Mouse (Mus musculus) intestine, embryonic 15.5 days (tissue): Measurements from ENCODE around the gene Ankrd31. TPM values are rescaled to one million over a fixed set of nuclear protein-coding genes. Genes with fewer than 3 reads are reported as not detected.
"Not testable (repeated sequence)": the region's sequence is repeated elsewhere in the genome, so short reads cannot be mapped to it uniquely, and the experiment has no call there.

Experiments
- ATAC-seq: fragments of 200-750 bp; cut with Nextera tagmentation; 2 replicates; pipeline ENCODE4 v1.8.0; 2017; ENCODE audit warnings: moderate TSS enrichment, moderate library complexity
- H3K27ac ChIP-seq: fragments of 300-500 bp; sonication (generic); 2 replicates; pipeline ENCODE4 v1.5.1; 2015; ENCODE audit warnings: mild to moderate bottlenecking, inconsistent platforms
- H3K27me3 ChIP-seq: fragments of 300-500 bp; sonication (generic); replicated peaks from 2 replicates; pipeline ENCODE4 v1.6.1; 2015; ENCODE audit warnings: inconsistent platforms
- H3K36me3 ChIP-seq: fragments of 300-500 bp; sonication (generic); 2 replicates; pipeline ENCODE4 v1.6.1; 2015; ENCODE audit warnings: inconsistent platforms
- H3K4me1 ChIP-seq: fragments of 300-500 bp; sonication (generic); replicated peaks from 2 replicates; pipeline ENCODE4 v1.6.1; 2015; ENCODE audit warnings: inconsistent platforms
- H3K4me2 ChIP-seq: fragments of 300-500 bp; sonication (generic); replicated peaks from 2 replicates; pipeline ENCODE4 v1.6.1; 2015; ENCODE audit warnings: mild to moderate bottlenecking, inconsistent platforms
- H3K4me3 ChIP-seq: fragments of 300-500 bp; sonication (generic); replicated peaks from 2 replicates; pipeline ENCODE4 v1.5.1; 2015; ENCODE audit warnings: inconsistent platforms
- H3K9ac ChIP-seq: fragments of 300-500 bp; sonication (generic); 2 replicates; pipeline ENCODE4 v1.6.1; 2015; ENCODE audit warnings: inconsistent platforms
- H3K9me3 ChIP-seq: fragments of 300-500 bp; sonication (generic); 2 replicates; pipeline ENCODE4 v1.6.1; 2016; ENCODE audit warnings: inconsistent platforms
- WGBS: fragments of 180-500 bp; shearing (Covaris S2); methylation state at CpG from one replicate; pipeline ENCODE4 v1.1.7; 2015; 5-methylcytosine and 5-hydroxymethylcytosine counted together
- polyA plus RNA-seq: library from polyadenylated mRNA; unstranded; fragments of >200 nt; fragmentation: Nextera tagmentation; extraction: Ambion mirVana; gene quantifications from 2 replicates; pipeline ENCODE4 v1.2.1, GENCODE M21; 2015

Gene Ankrd31
- polyA plus RNA-seq, 1 experiment from 2014 or later, result not detected

DNA sequence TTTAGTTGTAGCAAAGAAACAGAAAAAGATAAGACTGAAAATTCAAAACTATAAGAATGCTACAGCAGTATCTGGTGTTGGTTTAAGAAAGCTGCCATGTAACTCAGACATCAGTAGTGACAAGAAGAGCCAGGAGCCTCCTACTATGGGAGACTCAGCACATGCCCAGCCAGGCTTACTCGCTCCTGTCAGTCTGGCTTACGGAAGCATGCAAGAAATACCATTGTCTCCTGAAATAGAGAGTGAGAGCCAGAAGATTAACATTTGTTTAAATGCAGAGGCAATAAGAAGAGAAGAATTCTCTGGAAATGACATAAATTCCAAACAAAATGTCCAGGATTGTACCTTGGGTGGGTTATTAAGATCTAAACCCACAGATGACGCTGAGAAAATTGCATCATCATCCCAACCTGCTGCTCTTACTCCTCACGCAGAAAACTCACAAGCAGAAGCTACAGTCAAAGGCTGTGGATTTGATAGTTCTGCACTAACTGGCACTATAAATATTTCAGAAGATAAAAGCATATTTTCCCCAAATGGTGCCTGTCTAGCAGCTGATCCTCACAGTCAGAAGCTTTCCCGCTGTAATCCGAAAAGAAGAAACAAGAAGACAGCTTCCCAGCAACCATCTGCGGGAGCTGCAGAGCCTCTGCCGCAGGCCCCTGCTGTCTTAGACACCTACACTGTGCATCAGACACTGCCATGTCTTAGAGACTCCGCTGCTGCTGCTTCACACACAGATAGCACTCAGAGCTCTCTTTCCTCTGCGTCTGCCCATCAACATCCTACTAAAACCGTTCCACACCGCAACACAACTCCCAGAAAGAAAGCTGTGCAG, 130.4 kb downstream of the Ankrd31 start:
- Histone ChIP-seq H3K4me2 (no peak overlapping the region), H3K36me3 (no peaks in the 10 kb centered on the region), H3K9me3 (no peaks in the 10 kb centered on the region), H3K9ac (no peak overlapping the region), H3K4me1 (no peaks in the 10 kb centered on the region), H3K4me3 (no peak overlapping the region), H3K27me3 (no peaks in the 10 kb centered on the region), H3K27ac (no peak overlapping the region)
- ATAC-seq, result no peak
- WGBS, result 70% methylated on average over 12 of the region's 12 CpGs

DNA sequence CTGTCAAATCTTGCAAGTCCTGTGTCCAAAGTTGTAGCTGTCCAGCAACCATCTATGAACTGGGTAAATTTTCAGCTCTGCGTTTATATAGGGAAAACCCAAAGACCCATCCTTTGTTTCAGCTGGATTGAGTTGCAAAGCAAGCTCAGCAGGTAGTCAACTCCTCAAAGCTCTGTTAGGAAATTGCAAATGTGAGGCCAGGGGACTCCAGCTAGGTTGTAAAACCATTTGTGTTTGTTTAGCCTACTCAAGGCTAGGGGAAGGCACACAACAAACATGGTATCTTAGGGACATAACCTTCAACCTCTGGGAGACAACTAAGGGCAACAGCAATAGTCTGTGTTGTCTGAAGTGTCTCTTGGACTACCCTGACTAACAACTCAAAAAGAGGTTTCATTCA, 136.5 kb downstream of the Ankrd31 start:
- Histone ChIP-seq H3K9ac (no peak overlapping the region), H3K9me3 (no peaks in the 10 kb centered on the region), H3K27me3 (no peaks in the 10 kb centered on the region), H3K4me3 (no peak overlapping the region), H3K27ac (no peak overlapping the region), H3K4me2 (no peak overlapping the region), H3K36me3 (no peaks in the 10 kb centered on the region), H3K4me1 (no peaks in the 10 kb centered on the region)
- ATAC-seq, result no peak
- WGBS, result 50% methylated on average over 1 of the region's 1 CpGs

DNA sequence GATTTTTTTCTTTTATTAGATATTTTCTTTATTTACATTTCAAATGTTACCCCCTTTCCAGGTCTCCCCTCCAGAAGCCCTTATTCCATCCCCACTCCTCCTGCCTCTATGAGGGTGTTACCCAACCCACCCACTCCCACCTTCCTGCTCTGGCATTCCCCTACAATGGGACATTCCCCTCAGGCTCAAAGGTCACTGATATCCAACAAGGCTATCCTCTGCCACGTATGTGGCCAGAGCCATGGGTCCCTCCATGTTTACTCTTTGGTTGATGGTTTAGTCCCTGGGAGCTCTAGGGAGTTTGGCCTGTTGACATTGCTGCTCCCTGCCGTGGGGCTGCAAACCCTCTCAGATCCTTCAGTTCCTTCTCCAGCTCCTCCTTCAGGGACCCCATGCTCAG, 141.9 kb downstream of the Ankrd31 start:
- Histone ChIP-seq H3K36me3 (no peaks in the 10 kb centered on the region), H3K27me3 (no peaks in the 10 kb centered on the region), H3K4me2 (no peak overlapping the region), H3K9me3 (no peaks in the 10 kb centered on the region), H3K4me1 (no peaks in the 10 kb centered on the region), H3K9ac (no peak overlapping the region), H3K4me3 (no peak overlapping the region), H3K27ac (no peak overlapping the region)
- 38% methylated on average over 2 of the region's 2 CpGs for WGBS
- ATAC-seq, result no peak

DNA sequence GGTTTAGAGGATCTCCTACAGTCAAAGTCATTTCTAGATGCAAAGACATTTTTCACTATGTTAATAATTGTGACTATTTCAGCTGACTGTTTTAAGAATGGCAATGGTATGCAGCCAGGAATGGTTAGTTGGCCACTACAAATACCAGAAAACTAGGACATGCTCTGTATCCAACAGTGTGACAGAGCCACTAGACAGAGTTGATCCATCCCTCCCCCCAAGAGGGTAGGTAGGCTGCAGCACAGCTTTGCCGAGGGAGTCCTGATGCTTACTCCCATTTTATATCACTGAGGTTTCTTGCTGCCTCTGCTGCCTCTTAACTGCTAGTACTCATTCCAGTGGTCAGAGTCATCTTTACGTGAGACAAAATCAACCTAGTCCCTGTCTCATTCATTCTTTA, 147.1 kb downstream of the Ankrd31 start:
- no peaks in the 10 kb centered on the region for H3K27me3 ChIP-seq
- H3K4me2 ChIP-seq, result no peak overlapping the region
- H3K27ac ChIP-seq, result no peak overlapping the region
- ATAC-seq, result no peak
- 67% methylated on average over 2 of the region's 2 CpGs for WGBS
- no peaks in the 10 kb centered on the region for H3K36me3 ChIP-seq
- H3K4me1 ChIP-seq, result no peaks in the 10 kb centered on the region
- H3K4me3 ChIP-seq, result no peak overlapping the region
- H3K9ac ChIP-seq, result no peak overlapping the region
- no peaks in the 10 kb centered on the region for H3K9me3 ChIP-seq

DNA sequence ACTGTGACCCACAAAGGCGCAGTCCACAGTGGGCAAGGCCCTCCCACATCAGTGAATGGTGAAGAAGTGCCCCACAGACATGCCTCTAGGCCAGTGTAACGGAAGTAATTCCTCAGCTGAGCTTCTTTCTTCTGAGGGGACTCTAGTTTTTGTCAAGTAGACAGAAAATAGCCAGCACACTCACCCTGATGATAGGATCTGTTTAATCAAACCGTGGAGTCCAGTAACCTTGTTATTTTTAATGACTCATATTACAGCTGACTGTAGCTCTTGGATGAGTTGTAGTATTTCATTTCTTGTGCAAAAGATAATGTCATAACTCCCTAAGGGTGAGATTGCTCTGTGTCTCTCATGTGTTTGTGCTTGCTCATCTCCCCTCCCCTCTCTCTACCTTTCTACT, 158.6 kb downstream of the Ankrd31 start:
- H3K27ac ChIP-seq, result no peak overlapping the region
- no peak for ATAC-seq
- no peaks in the 10 kb centered on the region for H3K9me3 ChIP-seq
- no peak overlapping the region for H3K4me2 ChIP-seq
- no peak overlapping the region for H3K9ac ChIP-seq
- no peaks in the 10 kb centered on the region for H3K36me3 ChIP-seq
- H3K4me3 ChIP-seq, result no peak overlapping the region
- no peaks in the 10 kb centered on the region for H3K4me1 ChIP-seq
- H3K27me3 ChIP-seq, result no peaks in the 10 kb centered on the region
- WGBS, result 61% methylated on average over 3 of the region's 3 CpGs

DNA sequence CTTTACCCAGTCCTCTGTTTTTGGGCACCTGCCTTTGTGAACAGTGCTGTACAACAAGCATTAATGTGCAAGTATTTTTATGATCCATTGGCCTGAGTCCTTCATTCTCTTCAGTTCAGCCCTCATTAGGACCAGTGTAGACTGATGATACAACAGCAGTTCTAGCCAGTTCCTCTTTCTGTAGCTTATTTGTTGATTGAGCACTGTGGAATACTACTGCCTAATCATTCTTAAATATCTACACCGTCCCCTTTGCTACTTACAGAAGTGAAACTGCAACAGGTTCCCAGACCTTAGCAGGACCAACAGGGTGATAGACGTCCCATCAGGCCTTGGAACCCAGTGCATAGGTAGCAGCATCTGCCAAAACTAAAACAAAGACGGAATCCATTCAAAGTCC, 163.1 kb downstream of the Ankrd31 start:
- no peak for ATAC-seq
- H3K27ac ChIP-seq, result no peak overlapping the region
- 80% methylated on average over 3 of the region's 3 CpGs for WGBS

DNA sequence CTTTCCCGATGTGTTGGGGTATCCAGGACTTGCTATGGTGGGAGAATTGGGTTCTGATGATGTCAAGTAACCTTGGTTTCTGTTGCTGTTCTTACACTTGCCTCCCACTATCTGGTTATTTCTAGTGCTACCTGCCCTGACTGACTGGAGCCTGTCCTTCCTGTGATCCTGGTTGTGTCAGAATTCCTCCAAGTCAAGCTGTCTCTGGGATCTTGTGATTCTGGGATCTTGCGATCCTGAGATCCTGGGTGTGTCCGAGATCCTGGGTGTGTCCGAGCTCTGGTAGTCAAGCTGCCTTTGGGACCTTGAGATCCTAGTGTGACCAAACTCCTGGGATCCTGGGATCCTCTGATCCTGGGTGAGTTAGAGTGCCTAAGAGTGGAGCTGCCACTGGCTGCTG, 175.1 kb downstream of the Ankrd31 start:
- not testable (repeated sequence) for ATAC-seq, H3K27ac ChIP-seq, H3K4me1 ChIP-seq, H3K4me3 ChIP-seq, H3K36me3 ChIP-seq, H3K9ac ChIP-seq, H3K9me3 ChIP-seq, H3K4me2 ChIP-seq, H3K27me3 ChIP-seq
- WGBS, result 88% methylated on average over 4 of the region's 4 CpGs

More for the DNA sequence above, 163.1 kb downstream of the Ankrd31 start:
- H3K4me2 ChIP-seq, result no peak overlapping the region
- H3K9me3 ChIP-seq, result no peaks in the 10 kb centered on the region
- H3K9ac ChIP-seq, result no peak overlapping the region
- H3K4me1 ChIP-seq, result no peaks in the 10 kb centered on the region
- H3K27me3 ChIP-seq, result no peaks in the 10 kb centered on the region
- no peaks in the 10 kb centered on the region for H3K36me3 ChIP-seq
- H3K4me3 ChIP-seq, result no peak overlapping the region

DNA sequence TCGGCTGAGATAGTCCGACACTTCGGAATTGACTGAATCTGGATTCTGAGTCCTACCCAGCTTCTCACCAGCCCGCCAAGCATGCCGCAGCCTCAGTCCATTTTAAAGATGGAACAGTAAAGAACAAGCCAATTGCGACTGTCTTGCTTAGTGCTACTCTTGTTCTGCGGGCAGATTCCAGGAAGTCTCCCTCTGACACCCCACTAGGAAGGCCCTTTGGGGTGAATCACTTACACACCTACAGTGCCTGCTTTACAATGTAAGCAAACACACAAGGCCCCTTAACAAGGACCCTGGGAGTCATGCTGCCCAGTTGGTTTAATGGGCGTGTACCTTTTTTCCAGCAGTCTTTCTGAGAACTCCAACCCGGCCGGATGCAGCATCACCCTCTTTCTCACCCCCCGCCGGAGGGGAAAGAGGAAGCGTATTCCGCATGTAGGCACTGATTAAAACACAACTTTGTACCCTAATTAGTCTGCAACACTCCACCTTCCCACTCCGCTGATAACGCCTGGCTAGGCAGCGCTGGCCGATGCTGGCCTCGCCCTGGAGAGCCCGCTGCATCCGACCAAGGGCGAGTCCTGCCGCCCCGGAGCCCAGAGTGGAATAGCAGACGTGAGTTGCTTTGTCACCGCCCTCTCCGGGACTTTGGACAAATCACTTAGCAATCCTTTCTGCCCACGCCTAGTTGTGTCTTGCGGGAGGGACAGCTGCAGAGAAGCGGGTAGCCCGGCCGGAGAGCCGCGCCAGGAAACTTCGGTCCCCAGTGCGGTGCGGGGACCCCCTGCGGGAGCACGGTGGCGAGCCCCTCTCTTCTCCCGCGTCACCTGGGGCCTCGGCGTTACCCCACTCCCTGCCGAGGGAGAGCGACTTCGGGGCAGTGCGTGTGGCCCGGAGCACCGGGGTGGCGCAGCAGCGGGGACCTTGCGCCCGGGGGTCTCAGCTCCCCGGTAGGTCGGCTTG, 176.2 kb downstream of the Ankrd31 start, which contains the start of gene Gcnt4:
TSS of gene Gcnt4 (plus strand) at position 691 of the 963 bp plus-strand sequence.
- no peaks in the 10 kb centered on the region for H3K9me3 ChIP-seq
- H3K27me3 ChIP-seq, result no peaks in the 10 kb centered on the region; the same call in 1 of the 2 replicates
- peak; percentile 88 for ATAC-seq
- peak within 1 kb of the TSS; percentile 89 for H3K4me2 ChIP-seq
- H3K27ac ChIP-seq, result peak within 1 kb of the TSS; percentile 64
- H3K9ac ChIP-seq, result peak within 1 kb of the TSS; percentile 65
- 9% methylated on average over 56 of the region's 56 CpGs for WGBS
- H3K4me1 ChIP-seq, result peaks cover 7% of the 10 kb centered on the region; the same call in 1 of the 2 replicates
- H3K4me3 ChIP-seq, result peak within 1 kb of the TSS; percentile 65
- no peaks in the 10 kb centered on the region for H3K36me3 ChIP-seq

DNA sequence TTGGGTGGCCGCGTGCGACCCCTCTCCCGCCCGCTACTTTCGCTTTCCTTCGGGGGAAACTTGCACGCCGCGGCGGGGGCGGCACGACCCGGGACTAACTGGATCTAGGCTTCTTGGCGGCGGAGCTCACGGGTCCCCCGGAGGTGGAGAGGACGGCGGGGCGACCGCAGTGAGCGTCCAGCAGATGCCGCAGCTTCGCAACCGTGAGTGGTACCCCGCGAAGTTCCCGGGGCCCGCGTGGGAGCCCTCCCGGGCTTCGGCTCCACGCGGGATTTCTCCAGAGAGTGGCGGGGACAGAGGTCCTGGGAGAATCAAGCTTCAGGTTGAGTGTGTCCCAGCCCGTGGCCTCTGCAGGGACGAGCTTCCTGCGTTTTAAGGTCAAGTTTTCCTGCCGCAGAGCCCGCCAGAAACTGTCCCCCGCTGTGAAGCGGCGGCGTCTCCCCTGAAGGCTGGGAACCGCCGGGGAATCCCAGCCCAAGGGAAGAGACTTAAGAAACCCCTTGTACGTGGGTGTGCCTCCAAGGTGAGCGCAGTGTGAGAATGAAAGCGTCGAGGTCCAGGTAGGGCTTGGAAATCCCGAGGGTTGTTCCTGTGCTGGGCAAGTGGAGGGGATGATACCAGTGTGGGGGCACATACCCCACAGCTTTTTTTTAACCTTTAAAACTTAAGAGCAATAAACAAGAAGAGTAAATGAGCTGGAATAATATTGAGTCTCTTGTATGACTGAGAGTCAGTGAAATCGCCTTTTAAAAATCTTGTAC, 177.1 kb downstream of the Ankrd31 start:
- H3K4me2 ChIP-seq, result peak overlapping the region; percentile 89
- H3K27ac ChIP-seq, result peak overlapping the region; percentile 64
- WGBS, result under 1% methylated on average over 53 of the region's 53 CpGs
- peak overlapping the region; percentile 65 for H3K4me3 ChIP-seq
- peak; percentile 34 for ATAC-seq
- H3K27me3 ChIP-seq, result no peaks in the 10 kb centered on the region; the same call in 1 of the 2 replicates
- H3K36me3 ChIP-seq, result no peaks in the 10 kb centered on the region
- H3K9me3 ChIP-seq, result no peaks in the 10 kb centered on the region
- peaks cover 7% of the 10 kb centered on the region; the same call in 1 of the 2 replicates for H3K4me1 ChIP-seq
- H3K9ac ChIP-seq, result peak overlapping the region; percentile 65

DNA sequence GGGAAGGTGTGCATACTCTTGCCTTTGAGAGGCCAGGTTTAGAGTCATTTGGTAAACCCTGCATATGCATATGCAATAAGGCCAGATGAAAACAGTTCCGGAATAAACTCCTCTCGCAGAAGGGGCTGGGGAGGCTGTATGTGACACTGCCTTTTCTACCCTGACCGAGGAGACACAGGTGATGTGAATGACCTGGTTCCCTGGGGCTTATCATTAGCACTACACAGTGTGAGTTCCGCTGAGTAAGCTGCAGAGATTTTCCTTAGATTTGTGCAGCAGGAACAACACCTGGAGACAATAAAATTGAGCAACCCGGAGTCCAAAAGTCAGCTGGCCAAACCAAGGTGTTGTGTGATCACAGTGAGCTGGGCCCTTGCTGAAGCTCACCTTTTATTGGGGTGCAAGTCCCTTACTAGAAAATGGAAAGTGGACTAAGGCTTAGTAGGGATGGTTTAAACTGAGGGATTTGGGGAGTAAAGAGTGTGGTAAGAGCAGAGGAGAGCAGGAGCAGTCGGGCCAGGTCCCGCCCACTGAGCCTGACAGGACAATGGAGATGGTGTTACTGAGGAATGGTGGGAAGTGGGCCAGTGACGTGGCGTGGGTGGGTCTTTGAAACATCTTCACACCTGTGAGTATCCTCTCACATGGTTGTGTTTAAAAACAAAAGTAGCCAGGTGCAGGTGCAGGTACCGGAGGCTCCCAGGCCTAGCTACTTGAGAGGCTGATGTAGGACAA, 178.1 kb downstream of the Ankrd31 start:
- peak overlapping the region; percentile 89 for H3K4me2 ChIP-seq
- no peaks in the 10 kb centered on the region; the same call in 1 of the 2 replicates for H3K27me3 ChIP-seq
- H3K36me3 ChIP-seq, result no peaks in the 10 kb centered on the region
- H3K4me1 ChIP-seq, result peaks cover 7% of the 10 kb centered on the region; the same call in 1 of the 2 replicates
- 48% methylated on average over 10 of the region's 10 CpGs for whole genome bisulfite sequencing
- ATAC-seq, result peak; percentile 80
- no peaks in the 10 kb centered on the region for H3K9me3 ChIP-seq
- H3K9ac ChIP-seq, result no peak overlapping the region
- H3K27ac ChIP-seq, result peak overlapping the region; percentile 54; the same call in 1 of the 2 replicates
- H3K4me3 ChIP-seq, result peak overlapping the region; percentile 65; the same call in 1 of the 2 replicates

DNA sequence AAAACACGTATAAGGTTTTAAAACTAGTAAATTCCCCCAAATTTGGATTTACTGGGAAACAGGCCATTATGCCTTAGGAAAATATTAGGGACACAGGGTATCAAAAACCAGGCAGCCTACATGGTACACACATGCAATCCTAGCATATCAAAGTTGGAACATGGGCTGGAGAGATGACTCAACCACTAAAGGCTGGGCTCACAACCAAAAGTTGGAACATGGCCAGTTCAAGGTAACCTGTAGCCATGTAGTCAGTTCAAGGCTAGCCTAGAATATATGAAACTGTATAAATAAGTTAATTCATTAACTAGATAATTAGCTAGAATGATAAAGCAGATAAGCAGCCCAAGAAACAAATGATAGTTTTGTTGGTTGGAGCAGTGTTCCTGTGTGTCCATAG, 179.7 kb downstream of the Ankrd31 start:
- Histone ChIP-seq H3K9me3 (no peaks in the 10 kb centered on the region), H3K4me1 (peaks cover 7% of the 10 kb centered on the region; the same call in 1 of the 2 replicates), H3K9ac (no peak overlapping the region), H3K27me3 (no peaks in the 10 kb centered on the region; the same call in 1 of the 2 replicates), H3K27ac (no peak overlapping the region), H3K4me2 (no peak overlapping the region), H3K4me3 (no peak overlapping the region), H3K36me3 (no peaks in the 10 kb centered on the region)
- ATAC-seq, result no peak
- WGBS, result 94% methylated on average over 1 of the region's 1 CpGs
